Mouse (Mus musculus) left cerebral cortex, adult 2 months (tissue): ENCODE data around the gene Epb41l3. TPM values are rescaled to one million over a fixed set of nuclear protein-coding genes. Genes with fewer than 3 reads are reported as not detected.
A peak's percentile ranks its signal among the peaks of the same experiment; 100 is the strongest.

Source experiments
- DNase-seq, 2 experiments: peaks; one replicate each; pipeline ENCODE4 v3.0.0; 2021 to 2022; ENCODE audit warnings: low spot score in 2 of 2, mixed read lengths in 1 of 2; ENCODE audit errors: extremely low spot score in 1 of 2
- H3K27ac ChIP-seq: fragments of 200-600 bp; 2 replicates; pipeline ENCODE4 v1.8.1; 2022
- H3K4me3 ChIP-seq: fragments of 200-600 bp; 2 replicates; pipeline ENCODE4 v1.8.1; 2022
- CTCF ChIP-seq: fragments of 200-600 bp; IDR thresholded peaks from 2 replicates; pipeline ENCODE4 v1.8.1; 2022; ENCODE audit warnings: antibody characterized with exemption, mild to moderate bottlenecking, moderate library complexity
- intact Hi-C: fragments of 180-260 bp; cut with DNase I; formaldehyde crosslinking; loops from one replicate; pipeline ENCODE4 v1.15.1; 2025
- total RNA-seq, 2 experiments: library from RNA; stranded (reverse); gene quantifications; 2 replicates each; pipeline ENCODE4 v1.2.3; 2021

Gene Epb41l3
- total RNA-seq, 2 experiments from 2014 or later: 219 to 242 TPM

GRCm38 (mm10) chr17:69225996-69226395, 150.5 kb downstream of the Epb41l3 start:
- H3K4me3 ChIP-seq: no peak overlapping the region
- no peak overlapping the region for H3K27ac ChIP-seq
- no peak for DNase-seq
- intact Hi-C loops: no loop called here
- TF ChIP-seq CTCF: no peak

DNA sequence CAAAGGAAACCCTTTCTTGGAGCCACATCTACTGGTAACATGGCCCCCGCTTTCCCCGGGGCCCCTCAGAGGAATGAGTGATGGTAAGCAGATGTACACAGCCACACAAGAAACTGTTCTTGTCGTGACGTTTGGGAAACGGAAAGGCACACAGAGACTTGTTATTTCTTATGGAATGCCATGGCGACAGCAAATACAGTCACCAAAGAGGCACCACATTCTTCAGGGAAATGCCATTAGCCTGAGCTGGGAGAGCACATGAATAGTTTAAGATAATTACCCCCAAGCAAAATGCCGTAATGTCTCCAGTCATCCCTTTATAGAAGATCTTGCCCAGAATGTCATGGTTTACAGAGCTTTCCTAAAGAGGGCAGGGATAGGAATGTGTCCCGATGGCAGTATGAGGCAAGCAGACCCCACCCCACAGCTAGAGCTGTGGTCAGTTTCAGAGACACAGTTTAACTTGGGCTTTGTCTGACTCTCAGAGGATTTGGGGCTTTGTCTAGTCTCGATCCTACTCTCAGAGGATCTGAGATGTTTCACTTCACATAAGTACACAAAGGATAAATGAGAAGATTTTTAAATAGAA, 152.0 kb downstream of the Epb41l3 start:
- no peak for DNase-seq
- no peak overlapping the region for H3K4me3 ChIP-seq
- intact Hi-C loops: no loop called here
- no peak for TF ChIP-seq CTCF
- no peak overlapping the region for H3K27ac ChIP-seq

- no peak overlapping the region for H3K4me3 ChIP-seq
- intact Hi-C loops: no loop called here
- no peak for DNase-seq
- no peak for TF ChIP-seq CTCF
- H3K27ac ChIP-seq: no peak overlapping the region
Observed at GRCm38 (mm10) chr17:69229451-69229850, 154.0 kb downstream of the Epb41l3 start.

GRCm38 (mm10) chr17:69230131-69230621, 154.7 kb downstream of the Epb41l3 start:
- no peak overlapping the region for H3K4me3 ChIP-seq

GRCm38 (mm10) chr17:69231360-69231759, 155.9 kb downstream of the Epb41l3 start:
- no peak overlapping the region for H3K27ac ChIP-seq
- intact Hi-C loops: no loop called here

More at GRCm38 (mm10) chr17:69230131-69230621, 154.7 kb downstream of the Epb41l3 start:
- H3K27ac ChIP-seq: no peak overlapping the region
- intact Hi-C loops: no loop called here
- no peak for DNase-seq
- TF ChIP-seq CTCF: no peak

DNA sequence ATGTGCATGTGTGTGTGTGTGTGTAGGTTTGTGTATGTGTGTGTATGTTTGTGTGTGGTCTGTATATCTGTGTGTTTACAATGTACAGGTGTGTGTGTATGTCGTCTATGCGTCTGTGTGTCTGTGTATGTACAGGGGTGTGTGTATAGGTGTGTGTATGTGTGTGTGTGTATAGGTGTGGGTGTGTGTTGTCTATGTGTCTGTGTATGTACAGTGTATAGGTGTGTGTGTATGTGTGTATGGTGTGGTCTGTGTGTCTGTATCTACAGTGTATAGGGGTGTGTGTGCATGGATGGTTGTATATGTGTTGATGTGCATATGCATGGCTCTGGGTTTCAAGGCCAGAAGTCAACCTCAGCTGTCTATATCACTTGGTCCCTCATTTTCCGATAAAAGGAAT, 161.7 kb downstream of the Epb41l3 start:
- no peak overlapping the region for H3K27ac ChIP-seq
- DNase-seq: no peak
- TF ChIP-seq CTCF: no peak
- no peak overlapping the region for H3K4me3 ChIP-seq
- intact Hi-C loops: no loop called here

More at GRCm38 (mm10) chr17:69231360-69231759, 155.9 kb downstream of the Epb41l3 start:
- no peak for TF ChIP-seq CTCF
- no peak overlapping the region for H3K4me3 ChIP-seq
- no peak for DNase-seq

- Histone ChIP-seq H3K4me3 (no peak overlapping the region), H3K27ac (no peak overlapping the region)
- no peak for TF ChIP-seq CTCF
- intact Hi-C loops: no loop called here
- DNase-seq: no peak
Observed at GRCm38 (mm10) chr17:69238810-69239373, 163.4 kb downstream of the Epb41l3 start.

GRCm38 (mm10) chr17:69239423-69239822, 163.9 kb downstream of the Epb41l3 start:
- DNase-seq: no peak
- no peak overlapping the region for H3K4me3 ChIP-seq
- no peak overlapping the region for H3K27ac ChIP-seq
- intact Hi-C loops: no loop called here
- no peak for TF ChIP-seq CTCF

GRCm38 (mm10) chr17:69255834-69256233, 180.4 kb downstream of the Epb41l3 start:
- intact Hi-C loops: no loop called here
- DNase-seq: no peak
- Histone ChIP-seq H3K27ac (no peak overlapping the region), H3K4me3 (no peak overlapping the region)
- TF ChIP-seq CTCF: no peak

- no peak overlapping the region for H3K4me3 ChIP-seq
- DNase-seq: no peak
- intact Hi-C loops: no loop called here
- H3K27ac ChIP-seq: no peak overlapping the region
- peak; percentile 36 for TF ChIP-seq CTCF
Observed at GRCm38 (mm10) chr17:69256441-69256840, 181.0 kb downstream of the Epb41l3 start.

DNA sequence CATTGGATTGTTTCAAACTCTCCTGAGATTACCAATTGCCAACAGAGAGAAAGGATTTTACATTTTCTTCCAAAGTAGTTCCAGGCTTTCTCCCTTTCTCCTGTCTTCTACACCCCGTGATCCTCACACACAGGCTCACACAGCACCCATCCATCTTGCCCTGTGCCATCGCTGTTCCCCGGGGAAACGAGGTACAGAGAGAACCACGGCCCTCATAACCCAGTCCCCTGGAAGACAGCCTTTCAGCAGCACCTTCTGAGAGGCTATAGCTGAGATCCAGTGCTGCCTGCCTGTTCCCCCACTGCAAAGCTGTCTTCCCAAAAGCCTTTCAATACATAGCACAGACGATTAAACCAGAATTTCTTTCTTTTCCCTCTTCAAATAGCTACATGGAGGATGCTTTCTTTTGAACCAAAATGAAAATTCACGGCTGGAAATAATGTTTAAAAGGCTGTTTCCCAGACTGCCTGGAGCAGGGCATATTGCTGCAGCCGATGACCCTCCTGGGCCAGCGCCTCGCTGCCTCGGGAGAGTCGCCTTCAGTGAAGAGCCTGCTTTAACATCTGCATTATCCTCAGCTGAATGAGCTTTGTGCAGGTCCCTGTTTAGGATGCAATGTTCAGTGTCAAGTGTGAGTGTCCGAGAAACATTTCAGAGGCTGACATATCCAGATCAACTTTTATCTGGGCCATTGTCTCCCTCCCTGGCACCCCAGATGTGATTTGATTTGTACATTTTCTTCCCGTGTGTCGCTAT, 188.5 kb downstream of the Epb41l3 start:
- intact Hi-C loops: no loop called here
- no peak for TF ChIP-seq CTCF
- no peak for DNase-seq
- Histone ChIP-seq H3K27ac (peak overlapping the region; percentile 47; the same call in 1 of the 2 replicates), H3K4me3 (no peak overlapping the region)

DNA sequence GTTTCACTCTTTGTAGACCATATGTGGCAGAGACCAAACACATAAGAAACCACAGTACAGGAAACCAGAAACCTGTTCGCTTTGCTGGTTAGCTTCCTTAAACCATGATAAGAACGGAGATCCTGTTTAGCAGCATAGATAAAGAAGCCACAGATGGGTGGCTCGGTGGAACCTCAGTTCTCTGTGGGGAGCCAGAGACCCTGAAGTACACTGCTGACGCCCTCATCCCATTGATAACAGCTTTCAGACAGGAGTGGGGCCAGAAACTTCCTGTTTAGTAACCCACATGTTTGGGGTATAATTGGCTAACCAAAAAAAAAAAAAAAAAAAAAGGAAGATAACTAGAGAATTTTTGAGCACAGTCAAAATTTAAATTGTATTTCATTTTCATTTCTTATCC, 189.7 kb downstream of the Epb41l3 start:
- intact Hi-C loops: no loop called here
- no peak overlapping the region for H3K27ac ChIP-seq
- DNase-seq: no peak
- no peak for TF ChIP-seq CTCF
- H3K4me3 ChIP-seq: no peak overlapping the region
